Mouse (Mus musculus): Measurements from ENCODE around the gene Eci3. TPM values are rescaled to one million over a fixed set of nuclear protein-coding genes. Genes with fewer than 3 reads are reported as not detected.

Eci3 gene
- polyA plus RNA-seq, 1 experiment from 2014 or later: 0.19 TPM

Other genes with a start within 250 kb of the Eci3 start
- gene Fam50b, start 229.0 kb downstream of the Eci3 start, polyA plus RNA-seq (2014; fragmentation: Nextera tagmentation; extraction: Ambion mirVana): not detected in 2 replicates
- gene Prpf4b, start 88.5 kb downstream of the Eci3 start, polyA plus RNA-seq (2014; fragmentation: Nextera tagmentation; extraction: Ambion mirVana): 64.6 and 74.8 TPM in 2 replicates
- 0.79 and 0.89 TPM in 2 replicates for gene Fam217a, start 39.5 kb downstream of the Eci3 start, polyA plus RNA-seq (2014; fragmentation: Nextera tagmentation; extraction: Ambion mirVana)
- gene 4933417A18Rik, start 39.4 kb downstream of the Eci3 start, polyA plus RNA-seq (2014; fragmentation: Nextera tagmentation; extraction: Ambion mirVana): not detected in 2 replicates
- 139 and 158 TPM in 2 replicates for gene Eci2, start 63.3 kb upstream of the Eci3 start, polyA plus RNA-seq (2014; fragmentation: Nextera tagmentation; extraction: Ambion mirVana)

All from forebrain, embryonic 14.5 days (tissue).